Mouse (Mus musculus): ENCODE data around the gene Plekhm1.

The Plekhm1 gene

DNA sequence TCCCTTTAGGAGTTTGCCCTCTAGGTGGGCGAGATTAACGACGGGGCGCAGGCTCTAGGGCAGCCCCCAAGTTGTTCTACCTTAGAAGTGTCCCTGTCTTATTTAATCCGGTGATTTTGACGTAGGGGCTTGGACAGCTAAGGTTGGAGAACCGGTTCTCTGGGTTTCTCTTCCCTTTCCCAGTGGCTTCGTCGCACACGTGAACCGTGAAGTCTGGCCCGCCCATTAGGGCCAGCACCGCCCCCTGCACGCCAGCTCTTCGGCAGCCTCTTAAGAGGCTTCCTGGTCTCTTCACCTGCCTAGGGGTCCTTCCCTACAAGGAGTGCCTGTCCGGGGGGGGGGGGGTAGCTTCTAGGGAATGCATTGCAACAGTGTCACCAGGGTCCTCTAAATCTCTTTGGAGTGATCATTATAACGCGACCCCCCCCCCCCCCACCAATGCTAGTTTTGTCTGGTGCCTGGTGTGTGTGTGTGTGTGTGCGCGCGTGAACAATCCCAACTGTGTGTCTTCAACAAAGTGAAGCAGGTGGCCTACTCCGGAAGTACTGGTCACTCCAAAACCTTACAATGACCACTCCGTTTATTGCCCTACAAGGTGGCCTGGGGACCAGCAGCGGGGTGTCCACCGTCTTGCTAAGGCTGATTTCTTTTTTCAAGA is 51.0 kb downstream of the Plekhm1 start:
- DNase-seq (ENCODE audit: extremely low spot score) = peak; percentile 45

DNA sequence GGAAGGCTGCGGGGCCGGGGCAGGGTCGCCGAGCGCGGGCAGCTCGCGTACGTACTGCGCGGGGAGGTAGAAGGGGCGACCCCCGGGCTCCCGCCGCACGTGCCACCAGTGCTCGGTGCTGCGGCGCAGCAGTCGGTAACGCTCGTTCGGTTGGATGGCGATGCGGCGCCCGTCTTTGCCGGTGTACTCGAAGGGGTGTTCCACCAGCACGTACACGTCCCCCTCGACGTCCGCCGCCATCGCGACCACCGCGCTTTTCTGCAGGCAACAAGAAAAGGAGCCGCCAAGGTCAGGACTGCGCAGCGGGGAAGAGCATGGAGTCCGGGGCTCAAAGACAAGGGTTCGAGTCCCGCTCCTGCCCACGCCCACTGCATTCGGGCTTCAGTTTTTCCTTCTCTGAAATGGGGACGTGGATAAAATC is 51.8 kb downstream of the Plekhm1 start:
- no peak for DNase-seq (ENCODE audit: extremely low spot score)

DNA sequence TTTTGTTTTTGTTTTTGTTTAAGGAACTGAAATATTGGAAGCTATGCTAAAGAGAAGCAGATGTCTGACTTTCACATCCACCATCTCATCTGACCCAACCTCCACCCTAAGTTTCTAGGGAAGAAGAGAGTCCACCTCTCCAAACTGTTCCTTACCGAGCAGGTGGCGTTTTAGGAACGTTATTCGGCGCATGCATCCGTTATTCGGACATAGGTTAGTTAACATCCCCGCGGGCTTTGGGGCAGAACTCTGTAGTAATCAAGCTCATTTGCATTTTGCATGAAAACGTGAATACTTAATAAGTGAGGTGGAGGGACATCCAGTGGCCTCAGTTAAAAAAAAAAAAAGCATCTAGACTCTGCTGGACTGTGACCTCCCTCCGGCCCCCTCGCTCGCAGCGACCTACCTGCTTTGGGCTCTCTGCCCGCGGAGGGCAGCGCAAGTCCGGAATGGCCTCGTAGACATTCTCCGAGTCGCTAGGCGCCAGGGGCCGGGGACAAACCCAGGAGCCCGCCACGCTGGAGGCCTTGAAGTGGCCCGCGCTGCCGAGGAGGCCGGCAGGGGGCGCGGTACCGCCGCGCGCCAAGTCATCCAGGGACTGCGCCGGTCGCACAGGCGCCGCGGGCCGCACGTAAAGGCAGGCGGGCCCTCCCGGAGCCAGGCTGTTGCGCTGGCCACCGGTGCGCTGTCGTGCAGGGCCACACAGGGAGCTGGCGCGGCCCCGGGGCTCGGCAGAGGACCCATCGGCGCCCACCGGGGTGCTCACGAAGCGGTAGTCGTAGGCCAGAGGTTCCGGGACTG is 52.4 kb downstream of the Plekhm1 start:
- DNase-seq (ENCODE audit: extremely low spot score) = peak; percentile 87

DNA sequence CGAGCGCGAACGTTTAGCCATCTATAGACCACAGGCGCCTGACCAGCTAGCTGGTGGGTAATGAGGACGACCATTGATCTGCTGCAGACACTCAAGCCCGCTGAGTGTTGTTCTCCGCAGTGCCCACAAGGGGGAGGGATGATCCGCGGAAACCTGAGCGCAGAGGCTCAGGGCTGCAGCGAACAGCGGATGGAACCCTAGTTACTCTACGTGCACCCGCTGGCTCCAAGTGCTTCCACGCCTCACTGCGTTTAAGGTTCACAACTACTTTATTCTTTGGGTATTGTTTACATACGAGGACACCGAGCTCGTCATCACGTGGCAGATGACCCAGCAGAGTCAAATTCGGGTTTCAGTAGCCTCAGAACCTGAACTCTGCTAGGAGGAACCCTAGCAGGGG is 53.4 kb downstream of the Plekhm1 start:
- peak; percentile 82 for DNase-seq (ENCODE audit: extremely low spot score)

DNA sequence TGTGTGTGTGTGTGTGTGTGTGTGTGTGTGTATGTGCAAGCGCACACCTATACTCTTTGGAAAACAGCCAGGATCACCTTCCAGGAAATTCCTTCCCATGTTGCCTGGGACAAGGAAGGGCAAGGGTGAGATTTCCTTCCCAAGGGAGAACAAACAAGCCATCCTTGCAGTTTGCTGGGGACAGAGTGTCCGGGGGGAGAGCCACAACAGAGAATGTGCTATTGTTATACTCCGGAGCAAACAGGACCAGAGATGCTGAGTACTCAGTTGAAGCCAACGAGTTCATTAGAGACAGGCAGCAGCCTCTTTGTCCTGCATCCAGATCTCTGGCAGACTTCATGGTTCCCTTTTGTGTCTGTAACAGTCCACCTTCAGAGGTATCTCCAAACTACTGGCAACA is 54.2 kb downstream of the Plekhm1 start:
- no peak for DNase-seq (ENCODE audit: extremely low spot score)

DNA sequence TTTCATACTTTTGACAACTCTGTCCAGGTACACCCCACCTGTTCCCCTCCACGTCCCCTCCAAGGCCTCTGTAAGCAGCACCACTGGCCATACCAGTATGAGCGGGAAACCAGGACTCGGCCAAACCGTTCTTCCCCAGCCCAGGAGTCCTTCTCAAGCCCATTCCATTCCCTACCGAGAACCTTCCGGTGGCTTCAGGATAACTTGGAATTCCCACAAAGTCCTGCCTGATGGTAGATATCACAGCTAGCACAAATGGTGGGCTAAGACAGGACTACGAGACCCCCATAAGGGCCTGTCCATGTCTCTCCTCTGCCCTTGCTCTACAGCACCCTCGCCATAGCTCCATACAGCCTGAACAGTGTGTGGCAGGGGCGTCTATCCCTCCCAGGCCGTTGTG is 54.8 kb downstream of the Plekhm1 start:
- DNase-seq (ENCODE audit: extremely low spot score) = no peak

DNA sequence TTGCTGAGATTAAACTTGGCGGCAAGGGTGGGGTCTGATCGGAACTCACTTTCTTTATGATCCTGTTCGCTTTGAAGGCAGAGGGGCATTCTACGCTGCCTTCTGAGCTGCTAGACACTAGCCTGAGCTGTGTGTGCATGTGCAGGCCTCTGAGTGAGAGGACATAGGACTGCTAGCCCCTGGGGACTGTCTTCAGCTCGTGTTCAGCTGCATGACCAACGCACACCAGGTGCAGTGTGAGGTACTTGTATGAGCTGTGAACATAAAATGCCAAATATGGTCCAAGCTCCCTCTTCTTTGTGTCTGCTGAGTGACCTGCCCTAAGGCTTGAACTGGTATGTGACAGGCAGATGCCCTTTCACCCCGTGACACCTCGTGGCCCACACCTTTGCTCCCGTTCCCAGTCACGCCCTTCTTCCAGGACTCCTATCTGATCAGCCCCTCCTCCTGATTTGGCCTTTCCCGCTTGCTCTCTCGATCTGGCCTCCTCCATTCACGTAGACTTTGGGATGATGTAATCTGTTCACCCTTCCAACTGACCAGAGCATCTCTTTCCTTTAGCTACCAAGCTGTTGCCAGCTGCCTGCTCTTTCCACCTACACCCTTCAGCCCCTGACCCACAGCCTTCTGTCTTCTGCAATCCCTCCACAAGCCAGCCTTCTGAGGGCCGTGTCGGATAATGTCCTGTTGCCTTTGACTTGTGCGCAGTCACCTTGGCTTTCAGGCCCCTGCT is 55.4 kb downstream of the Plekhm1 start:
- DNase-seq (ENCODE audit: extremely low spot score) = no peak

DNA sequence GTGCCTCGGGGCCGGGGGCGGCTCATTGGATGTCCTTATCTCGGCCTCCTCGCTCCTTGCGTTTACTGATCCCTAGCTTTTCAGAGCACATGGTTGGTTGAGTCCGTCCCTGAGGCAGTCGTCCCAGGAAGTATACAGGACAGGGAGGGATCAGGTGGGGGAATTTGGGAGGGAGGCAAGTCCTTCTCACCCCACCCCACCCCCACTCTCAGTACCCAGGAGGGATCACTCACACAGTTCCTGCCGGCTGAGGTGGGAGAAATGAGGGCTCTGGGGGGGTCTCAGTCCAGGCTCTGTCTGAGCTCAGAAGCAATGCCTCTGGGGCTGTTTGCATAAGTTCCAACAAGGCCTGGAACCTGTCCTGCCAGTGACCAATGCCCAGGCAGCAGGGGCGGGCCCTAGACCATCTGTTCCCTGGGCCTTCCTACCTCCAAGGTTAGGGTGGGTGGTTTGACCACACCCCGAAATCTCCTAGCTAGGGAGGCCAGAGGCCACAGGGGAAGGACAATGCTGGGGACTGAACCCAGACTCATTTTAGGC is 56.4 kb downstream of the Plekhm1 start:
- DNase-seq (ENCODE audit: extremely low spot score) = no peak

DNA sequence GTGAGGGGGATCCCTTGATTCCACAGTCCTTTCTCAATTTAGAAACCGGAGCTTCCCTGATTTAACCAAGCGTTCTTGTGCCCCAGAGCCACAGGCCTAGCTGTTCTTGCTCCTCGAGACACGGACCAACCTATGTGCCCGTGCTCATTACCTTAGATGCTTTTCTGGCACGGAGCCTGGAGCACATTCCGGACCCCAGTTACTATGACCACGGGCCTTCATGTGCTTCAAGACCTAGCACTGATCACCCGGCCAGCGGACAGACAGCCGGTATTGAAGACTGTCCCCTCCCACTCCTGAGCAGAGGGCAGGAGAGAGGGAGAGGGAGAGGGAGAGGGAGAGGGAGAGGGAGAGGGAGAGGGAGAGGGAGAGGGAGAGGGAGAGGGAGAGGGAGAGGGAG is 57.2 kb downstream of the Plekhm1 start:
- DNase-seq (ENCODE audit: extremely low spot score) = no peak

DNA sequence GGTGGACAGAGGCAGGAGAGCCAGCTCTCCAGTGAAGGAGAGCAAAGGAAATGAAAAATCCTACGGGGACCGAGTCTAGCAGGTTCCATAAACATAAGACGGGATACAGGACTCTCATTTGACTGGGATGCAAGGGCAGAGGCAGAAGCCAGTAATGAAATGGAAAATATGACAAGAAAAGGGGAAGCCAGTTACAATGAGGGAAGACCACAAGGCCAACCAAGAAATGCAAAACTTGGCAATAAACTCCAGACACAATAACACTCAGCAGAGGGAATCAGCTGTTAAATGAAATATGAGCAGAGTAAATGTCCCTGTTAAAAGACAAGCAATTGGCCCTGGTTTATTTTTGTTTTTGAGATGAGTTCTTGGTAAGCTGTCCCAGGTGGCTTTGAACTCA is 58.5 kb downstream of the Plekhm1 start:
- no peak for DNase-seq (ENCODE audit: extremely low spot score)

DNA sequence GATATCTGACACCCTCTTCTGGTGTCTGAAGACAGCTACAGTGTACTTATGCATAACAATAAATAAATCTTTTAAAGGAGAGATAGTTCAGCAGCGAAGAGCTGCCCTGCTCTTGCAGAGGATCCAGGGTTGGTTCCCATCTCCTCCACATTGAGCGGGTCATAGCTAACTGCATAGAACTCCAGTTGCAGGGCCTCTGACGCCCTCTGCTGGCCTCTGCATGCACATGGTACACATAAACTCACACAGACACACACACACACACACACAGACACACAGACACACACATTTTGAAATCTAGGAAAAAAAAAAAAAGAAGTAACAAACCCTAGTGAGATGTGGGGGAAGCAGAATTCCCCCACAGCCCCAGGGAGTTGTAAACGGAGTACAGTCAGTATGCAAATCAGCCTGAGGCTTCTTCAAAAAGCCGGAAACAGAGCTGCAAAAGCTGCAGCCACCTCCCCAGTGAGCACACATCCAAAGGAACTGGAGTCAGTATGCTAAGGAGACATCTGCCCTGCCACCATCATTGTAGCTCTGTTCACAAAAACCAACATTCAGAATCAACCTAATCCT is 60.2 kb downstream of the Plekhm1 start:
- no peak for DNase-seq (ENCODE audit: extremely low spot score)

DNA sequence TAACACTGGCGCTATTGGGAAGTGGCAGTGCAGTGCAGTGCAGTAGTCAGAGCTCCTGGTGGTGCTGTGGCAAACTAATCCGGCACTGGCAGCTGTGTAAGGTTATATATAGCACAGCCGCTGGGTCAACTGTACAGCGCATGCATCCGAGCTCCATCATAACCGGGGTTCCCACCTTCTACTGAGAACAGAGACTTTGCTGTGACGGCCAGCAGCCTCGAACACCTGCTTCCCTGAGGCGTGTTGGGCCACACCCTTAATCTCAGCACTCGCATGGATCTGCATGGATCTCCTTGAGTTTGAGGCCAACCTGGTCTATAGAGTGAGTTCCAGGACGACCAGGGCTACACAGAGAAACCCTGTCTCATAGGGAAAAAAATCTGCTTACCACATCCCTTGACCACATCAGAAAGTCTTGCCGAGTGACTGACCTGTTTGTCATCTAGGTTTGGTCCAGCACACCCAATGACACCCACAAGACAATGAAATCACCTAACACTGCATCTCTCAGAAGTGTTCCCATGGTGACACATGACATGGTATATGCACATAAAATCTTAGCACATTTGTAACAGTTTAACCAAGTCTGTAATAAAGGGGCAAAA is 61.7 kb downstream of the Plekhm1 start:
- no peak for DNase-seq (ENCODE audit: extremely low spot score)

DNA sequence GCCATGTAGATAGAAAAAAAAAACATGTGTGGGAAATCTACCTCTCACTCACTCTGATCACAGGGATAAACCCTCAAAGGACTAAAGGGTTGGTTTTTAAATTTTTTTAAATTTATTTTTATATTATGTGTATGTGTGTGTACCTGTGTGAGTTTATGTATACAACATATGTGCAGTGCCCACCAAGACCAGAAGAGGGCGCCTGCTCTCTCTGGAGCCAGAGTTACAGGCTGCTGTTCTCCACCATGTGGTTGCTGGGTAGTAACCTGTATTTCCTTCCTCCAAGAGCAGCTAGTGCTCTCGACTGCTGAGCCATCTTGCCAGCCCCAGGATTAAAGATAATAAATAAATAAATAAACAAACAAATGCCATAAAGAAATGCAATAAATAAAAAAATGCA is 62.8 kb downstream of the Plekhm1 start:
- DNase-seq (ENCODE audit: extremely low spot score) = no peak

DNA sequence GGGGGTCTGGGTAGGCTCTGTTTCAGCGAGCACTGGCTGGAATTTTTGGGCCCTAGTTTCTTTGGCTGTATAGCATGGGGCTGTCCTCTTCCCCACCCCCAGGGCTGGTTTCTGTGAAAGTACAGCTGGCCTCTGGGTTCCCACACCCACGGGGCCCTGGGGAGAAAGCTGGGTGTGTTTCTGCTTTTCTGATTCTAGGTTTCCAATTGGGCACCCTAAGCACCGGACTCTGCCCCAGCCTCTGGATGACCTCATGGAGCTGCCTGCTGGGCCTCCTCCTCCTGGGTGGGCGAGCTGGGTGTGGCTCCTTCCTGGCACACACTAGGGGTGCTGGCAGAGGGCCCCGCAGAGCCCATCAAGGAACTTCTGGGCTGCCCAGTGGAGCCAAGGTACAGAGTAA is 65.8 kb downstream of the Plekhm1 start:
- no peak for DNase-seq (ENCODE audit: extremely low spot score)

DNA sequence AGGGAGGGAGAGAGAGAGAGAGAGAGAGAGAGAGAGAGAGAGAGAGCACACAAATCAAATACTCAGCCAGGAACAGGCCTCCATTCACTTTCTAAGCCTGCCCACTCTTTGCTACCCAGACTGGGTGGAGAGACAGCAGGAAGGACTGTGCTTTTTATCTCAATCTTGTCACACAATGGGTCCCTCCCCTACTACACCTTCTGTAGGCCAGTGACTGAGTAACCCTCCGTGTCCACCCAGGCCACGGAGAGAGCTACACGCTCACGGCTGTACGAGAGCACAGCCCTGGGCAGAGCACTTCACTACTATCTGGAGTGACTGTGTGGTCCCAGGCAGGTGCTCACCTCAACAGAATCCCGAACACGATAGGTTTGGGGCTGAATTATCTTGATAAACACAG is 66.3 kb downstream of the Plekhm1 start:
- no peak for DNase-seq (ENCODE audit: extremely low spot score)

DNA sequence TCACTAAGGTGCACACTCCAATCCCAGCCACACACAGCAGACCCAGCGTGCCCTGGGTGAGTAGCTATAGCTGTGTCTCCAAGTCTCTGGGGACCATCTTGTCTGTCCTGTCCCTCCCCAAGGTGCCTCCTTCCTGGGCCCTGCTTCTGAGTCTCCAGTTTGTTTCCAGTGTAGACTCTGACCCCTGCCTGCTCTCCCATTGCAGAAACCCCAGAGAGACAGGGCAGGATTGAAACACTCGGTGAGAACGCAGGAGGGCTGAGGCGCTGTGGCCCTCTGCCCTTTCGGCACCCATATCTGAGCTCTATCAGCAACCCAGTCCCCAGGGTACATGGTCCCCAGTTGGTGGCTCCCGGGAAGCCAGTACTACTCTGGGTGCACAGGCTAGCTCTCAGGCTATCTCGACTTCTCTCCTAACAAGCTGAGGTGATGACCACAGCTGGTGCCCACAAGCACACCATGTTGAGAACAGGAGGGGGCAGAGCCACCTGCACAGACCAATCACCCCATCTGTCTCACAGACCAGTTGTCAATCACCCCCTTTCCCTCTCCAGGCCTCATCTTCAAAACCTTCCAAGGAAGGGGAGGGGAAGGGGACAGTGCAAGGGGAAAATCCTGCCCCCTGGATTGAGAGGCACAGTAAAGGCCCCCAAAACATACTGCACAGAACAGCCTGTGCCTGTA is 66.9 kb downstream of the Plekhm1 start:
- no peak for DNase-seq (ENCODE audit: extremely low spot score)

DNA sequence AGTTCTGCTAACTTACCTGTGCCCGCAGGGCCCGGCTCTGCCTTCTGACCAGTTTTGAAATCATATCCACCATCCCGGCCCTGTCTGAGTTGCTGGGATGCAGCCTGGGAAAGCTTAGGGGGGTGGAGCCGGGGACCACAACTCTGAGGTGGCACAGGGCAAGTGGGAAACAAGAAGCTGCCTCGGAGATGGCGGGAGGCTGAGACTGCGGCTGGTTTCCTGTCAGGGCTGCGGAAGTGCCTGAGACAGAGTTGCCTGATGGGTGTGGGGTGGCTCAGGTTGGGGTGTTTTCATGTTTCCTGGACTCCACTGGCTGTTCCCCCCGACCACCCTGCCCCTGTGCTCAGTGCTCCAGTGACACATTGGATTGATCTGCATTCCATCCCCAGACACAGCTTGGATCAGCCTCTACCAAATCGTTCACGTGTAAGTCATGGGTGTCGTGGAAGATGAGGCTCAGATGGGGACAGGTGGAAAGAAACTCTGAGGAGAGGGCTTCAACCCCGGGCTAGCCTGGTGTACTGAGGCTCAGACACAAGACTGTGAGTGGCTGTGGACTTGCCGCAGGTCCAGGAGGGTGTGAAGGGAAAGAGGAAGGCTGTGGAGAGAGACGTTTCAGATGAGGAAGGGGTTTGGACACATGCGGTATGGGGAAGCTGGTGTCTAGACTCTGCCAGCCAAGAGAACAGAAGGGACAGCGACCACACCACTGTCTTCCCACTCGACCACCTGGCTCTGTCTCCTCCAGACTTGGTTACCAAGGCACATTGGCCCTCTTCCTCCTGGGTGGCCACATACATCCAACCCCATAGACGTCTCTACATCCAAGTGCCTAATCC is 67.8 kb downstream of the Plekhm1 start:
- DNase-seq (ENCODE audit: extremely low spot score) = no peak

DNA sequence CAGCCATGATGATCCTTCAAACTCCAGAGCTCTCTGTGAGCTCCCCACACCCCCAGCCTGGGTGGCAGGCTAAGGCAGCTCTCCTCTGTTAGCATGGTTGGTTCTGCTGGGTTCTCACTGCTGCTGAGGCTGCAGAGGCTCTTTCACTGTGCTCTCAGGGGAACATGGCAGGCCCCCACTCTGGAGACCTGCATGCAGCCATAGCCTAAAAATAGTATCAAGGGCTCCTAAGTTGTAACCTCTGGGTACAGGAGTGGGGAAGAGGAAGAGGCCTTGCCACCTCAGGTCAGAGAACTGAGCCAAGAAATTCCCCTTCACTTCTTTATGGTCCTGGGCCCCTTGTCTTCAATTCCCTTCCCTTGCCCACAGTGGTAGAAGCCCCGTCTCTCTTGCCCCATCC is 68.6 kb downstream of the Plekhm1 start:
- no peak for DNase-seq (ENCODE audit: extremely low spot score)

DNA sequence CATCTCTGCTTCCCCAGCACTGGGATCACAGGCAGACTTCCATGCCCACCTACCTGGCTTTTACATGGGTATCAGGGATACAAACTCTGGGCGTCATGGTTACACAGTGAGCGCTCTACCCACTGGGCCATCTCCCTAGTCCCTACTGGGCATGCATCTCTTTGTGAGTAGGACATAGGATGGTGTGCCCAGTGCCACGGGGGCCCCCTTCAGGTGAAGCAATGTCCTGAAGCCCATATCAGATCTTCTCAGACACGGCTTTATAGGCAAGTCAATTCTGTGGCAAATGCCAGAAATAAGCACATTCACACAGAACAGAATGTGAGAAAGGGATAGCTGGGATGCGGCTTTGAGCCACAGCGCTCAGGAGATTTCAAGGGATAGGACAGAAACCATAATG is 69.4 kb downstream of the Plekhm1 start:
- no peak for DNase-seq (ENCODE audit: extremely low spot score)

DNA sequence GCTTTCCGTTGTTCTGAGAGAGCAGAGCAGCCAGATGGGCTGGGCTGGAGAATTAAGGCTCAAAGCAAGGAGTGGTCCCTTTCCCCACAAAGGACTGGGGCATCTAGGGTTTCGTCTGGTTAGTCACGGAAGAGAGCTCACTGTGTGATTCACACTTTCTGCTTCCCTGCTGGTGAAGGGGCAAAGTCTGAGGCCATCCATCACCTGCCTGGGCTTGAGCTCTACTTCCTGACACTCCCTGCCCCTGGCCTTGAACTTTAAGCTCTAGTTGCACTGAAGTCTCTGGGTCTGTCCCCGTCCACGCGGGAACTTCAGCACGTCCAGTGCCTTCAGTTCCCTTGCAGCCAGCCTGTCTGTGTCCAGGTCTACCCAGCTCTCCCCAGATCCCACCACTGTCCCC is 71.8 kb downstream of the Plekhm1 start:
- no peak for DNase-seq (ENCODE audit: extremely low spot score)

Data from embryo, embryonic 9.5 days (tissue).